Mouse (Mus musculus): ENCODE data around the gene Wdr92.
A peak's percentile ranks its signal among the peaks of the same experiment; 100 is the strongest.
"Not testable (repeated sequence)": the region's sequence is repeated elsewhere in the genome, so short reads cannot be mapped to it uniquely, and the experiment has no call there.

Wdr92 gene

DNA sequence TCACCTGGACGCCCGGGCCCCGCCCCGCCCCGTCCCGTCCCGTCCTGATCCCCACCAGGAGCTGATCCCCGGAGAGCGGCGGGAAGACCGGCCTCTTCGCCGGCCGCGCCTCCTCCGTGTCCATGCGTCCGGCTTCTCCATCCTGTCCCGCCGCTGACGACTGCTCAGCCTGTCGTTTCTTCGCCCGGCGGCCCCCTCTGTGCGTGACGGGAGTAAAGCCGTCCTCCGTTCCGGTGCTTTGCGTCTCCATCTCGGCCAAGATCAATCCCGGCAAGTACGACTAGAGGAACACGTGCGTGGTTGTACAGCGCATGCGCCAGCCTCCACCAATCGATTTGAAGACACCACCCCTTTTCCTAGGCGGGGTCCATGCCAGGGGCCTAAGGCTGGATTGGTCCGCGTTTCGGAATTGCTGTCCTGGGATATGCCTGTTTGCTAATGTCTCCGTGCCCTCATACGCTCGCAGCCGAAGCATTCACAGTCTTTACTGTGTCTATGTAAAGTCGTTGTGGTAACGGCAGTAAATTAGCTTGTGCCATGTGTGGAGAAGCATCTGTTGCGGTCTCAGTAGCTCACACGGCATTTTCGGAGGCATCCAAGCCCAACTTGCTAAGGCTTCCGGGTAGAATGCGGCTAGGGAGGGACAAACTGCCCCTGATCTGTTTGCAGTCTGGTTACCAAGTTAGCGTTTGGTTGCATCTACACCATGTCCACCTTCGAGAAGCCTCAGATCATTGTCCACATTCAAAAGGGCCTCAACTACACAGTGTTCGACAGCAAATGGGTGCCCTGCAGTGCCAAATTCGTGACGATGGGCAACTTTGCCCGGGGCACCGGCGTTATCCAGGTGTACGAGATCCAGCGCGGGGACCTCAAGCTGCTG, 29.6 kb downstream of the Wdr92 start, which contains the start of gene Pno1:
Gene Pno1 (minus strand): TSS at position 311 of the 883 bp plus-strand sequence.
- peak; percentile 93 for DNase-seq (ENCODE audit: low spot score)

- DNase-seq (ENCODE audit: low spot score), result no peak
These were observed 30.2 kb downstream of the Wdr92 start for GRCm38 (mm10) chr11:17212141-17212495.

- no peak for DNase-seq (ENCODE audit: low spot score)
These were observed 31.1 kb downstream of the Wdr92 start for GRCm38 (mm10) chr11:17212903-17213509.

GRCm38 (mm10) chr11:17215475-17215874, 33.6 kb downstream of the Wdr92 start:
- DNase-seq (ENCODE audit: low spot score), result no peak

DNA sequence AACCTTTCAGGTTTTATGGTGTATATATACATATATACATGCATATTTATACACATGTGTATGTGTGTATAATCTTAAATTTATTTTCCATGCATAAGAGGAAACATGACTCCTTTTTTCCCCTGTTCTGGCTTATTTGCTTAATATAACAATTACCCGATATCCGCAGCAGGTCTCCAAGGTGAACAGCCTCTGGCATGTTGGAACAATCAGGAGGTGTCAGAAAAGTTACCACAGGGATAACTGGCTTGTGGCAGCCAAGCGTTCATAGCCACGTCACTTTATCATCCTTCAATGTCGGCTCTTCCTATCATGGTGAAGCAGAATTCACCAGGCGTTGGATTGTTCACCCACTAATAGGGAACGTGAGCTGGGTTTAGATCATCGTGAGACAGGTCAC, 39.2 kb downstream of the Wdr92 start:
- DNase-seq (ENCODE audit: low spot score), result no peak

DNA sequence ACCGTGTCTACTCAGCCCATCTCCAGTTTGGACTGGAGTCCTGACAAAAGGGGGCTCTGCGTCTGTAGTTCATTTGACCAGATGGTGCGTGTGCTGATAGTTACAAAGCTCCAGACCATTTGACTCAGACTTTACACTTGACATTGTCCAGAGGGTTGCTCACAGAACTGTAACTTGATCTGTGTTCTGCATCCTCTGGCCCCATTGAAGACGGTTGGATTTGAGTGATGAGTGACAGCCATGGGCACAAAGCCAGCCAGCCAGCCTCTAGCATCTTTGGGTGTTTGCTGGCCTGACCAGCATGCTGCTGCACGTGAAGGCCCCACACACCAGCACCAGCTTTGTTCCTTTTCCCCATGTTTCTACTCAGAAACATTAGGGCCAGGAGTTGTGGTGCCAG, 50.9 kb downstream of the Wdr92 start:
- DNase-seq (ENCODE audit: low spot score), result no peak

DNA sequence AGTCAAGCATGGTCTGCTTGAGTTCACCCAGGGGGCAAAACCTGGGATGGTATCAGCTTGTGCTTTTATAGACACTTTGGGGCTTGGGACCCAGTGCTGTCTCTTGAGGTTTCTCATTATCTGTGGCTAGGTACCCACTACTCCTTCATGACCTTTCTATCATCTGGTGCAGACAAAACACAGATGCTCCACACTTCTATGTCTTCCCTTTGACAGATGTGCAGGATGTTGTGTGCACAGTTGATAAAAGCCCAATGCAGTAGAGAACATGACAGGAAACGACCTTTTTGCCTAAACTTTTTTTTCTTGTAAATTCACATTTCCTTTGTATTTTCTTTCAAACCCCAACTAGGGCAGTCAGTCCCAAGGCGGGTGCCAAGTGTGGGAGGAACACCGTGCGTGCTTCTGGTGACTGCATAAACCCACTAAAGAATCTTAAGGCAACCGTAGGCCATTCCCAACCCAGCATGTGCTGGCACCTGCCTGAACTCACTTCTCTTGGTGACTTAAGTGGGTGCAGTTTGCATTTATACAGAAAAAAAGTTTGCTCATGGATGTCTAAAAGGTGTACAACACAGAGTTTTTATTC, 54.6 kb downstream of the Wdr92 start:
- no peak for DNase-seq (ENCODE audit: low spot score)

- DNase-seq (ENCODE audit: low spot score), result not testable (repeated sequence)
These were observed 56.7 kb downstream of the Wdr92 start for GRCm38 (mm10) chr11:17238598-17238997.

- no peak for DNase-seq (ENCODE audit: low spot score)
These were observed 66.8 kb downstream of the Wdr92 start for GRCm38 (mm10) chr11:17248715-17249114.

DNA sequence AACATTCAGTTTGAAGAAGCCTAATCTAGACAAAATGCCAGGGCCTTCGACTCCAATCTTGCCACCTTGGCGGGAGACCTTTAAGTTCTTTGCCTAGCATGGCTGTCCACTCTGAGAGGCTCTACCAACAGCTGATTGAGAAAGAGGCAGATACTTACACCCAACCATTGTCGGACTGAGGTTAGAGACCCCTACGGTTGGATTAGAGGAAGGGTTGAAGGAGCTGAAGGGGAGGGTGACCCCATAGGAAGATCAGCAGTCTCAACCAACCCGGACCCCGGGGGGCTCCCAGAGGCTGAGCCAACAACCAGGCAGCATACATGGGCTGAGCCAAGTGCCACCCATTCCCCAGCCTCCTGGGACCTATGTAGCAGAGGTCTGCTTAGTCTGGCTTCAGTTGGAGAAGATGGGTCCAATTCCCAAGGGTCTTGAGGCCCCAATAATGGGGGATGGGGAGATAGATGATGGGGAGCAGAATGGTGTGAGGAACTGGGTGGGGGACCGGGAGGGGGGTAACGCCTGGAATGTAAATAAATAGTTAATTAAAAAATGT, 75.0 kb downstream of the Wdr92 start:
- DNase-seq (ENCODE audit: low spot score), result no peak

- DNase-seq (ENCODE audit: low spot score), result peak; percentile 92
These were observed 75.5 kb downstream of the Wdr92 start, which contains the start of gene C1d for GRCm38 (mm10) chr11:17257443-17257842. TSS of gene C1d (plus strand) at chr11:17257579.

- DNase-seq (ENCODE audit: low spot score), result peak; percentile 5
These were observed 76.0 kb downstream of the Wdr92 start for GRCm38 (mm10) chr11:17257861-17258260.

GRCm38 (mm10) chr11:17267176-17267575, 85.3 kb downstream of the Wdr92 start:
- no peak for DNase-seq (ENCODE audit: low spot score)

DNA sequence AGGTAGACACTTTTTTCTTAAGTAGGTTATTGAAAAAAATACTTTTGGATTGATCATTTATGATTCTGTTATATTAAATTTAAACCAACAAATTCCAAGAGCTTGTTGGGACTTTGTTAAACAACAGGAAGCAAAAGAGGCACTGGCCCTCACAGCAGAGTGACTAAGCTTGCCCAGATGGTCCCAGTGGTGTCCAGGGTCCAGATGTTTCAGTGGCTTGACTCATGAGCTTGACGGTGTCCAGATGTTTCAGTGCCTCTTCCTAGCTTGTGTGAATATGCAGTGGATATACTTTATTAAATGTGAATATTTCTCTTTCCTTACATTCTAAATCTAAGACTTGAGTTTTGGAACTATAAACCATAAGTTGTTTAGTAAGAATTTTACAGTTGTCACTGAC, 86.9 kb downstream of the Wdr92 start:
- no peak for DNase-seq (ENCODE audit: low spot score)

GRCm38 (mm10) chr11:17279959-17280358, 98.1 kb downstream of the Wdr92 start:
- DNase-seq (ENCODE audit: low spot score), result peak; percentile 6

Measured in layer of hippocampus, adult 9-10 months (tissue).